Mouse (Mus musculus): ENCODE measurements around the gene Prdx2. TPM values are rescaled to one million over a fixed set of nuclear protein-coding genes. Genes with fewer than 3 reads are reported as not detected.

Prdx2 gene
- total and polyA plus RNA-seq, 3 experiments = 464 to 662 (median 591) TPM

DNA sequence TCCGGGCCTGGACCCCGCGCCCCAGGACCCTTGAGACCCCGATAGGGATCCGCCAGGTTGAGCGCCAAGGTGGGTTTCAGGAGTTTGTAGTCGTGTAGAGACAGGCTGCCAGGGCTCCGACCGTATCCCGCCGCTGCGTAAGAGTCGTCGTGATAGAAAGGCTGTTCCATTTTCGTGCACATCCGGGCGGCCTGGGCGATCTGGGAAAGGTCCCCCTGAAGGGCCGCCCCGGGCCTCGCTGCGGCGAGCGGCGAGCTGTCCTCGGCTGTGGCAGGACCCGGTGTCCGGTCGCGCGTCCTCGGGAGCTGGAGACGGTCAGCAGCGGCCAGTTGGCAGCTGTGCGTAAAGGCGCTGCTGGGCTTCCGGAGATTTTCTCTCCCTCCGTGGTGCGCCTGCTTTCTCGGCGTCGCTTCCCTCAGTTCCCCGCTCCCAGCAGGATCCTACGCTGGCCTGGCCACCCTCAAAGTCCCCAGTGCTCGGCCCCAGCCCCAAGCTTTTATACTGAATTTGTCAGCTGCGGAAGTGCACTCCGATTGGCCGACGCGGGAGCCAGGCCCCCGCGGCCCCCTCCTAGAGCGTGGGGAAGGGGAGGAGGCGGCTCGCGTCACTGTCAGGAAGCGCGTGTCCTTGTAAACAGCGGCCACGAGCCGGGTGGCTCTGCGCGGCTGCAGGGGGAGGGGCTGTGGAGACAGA lies 9.0 kb downstream of the Prdx2 start, which contains the start of gene Junb:
Junb (minus strand) TSS at position 471 of the 693 bp plus-strand sequence.
- Histone ChIP-seq H3K79me2 (replicated peaks; ENCODE audit: control insufficient read depth, insufficient read depth, low read length) (no peaks in the 10 kb centered on the region), H3K27me3 (ENCODE audit: control insufficient read depth, insufficient read depth, low read length) (no peaks in the 10 kb centered on the region), H3K9ac (ENCODE audit: low read depth, low read length) (peak within 1 kb of the TSS; percentile 91), H3K4me3 (peak within 1 kb of the TSS; percentile 56), H3K27ac (peak within 1 kb of the TSS; percentile 99), H3K4me1 (ENCODE audit: control insufficient read depth, insufficient read depth, low read length) (peaks cover 17% of the 10 kb centered on the region), H3K36me3 (ENCODE audit: control insufficient read depth, insufficient read depth, low read length) (no peaks in the 10 kb centered on the region; the same call in 1 of the 2 replicates)
- WGBS = under 1% methylated on average over 63 of the region's 63 CpGs
- intact Hi-C loops (cut with DNase I) = loop anchor here (10.0 kb wide), 1 partner anchor 46 kb away; the partner anchor contains the start of genes Asna1 and Trir
- peak; percentile 98 for DNase-seq
- TF ChIP-seq CTCF (IDR thresholded peaks at IDR 0.05) (no peak), POLR2A (IDR thresholded peaks at IDR 0.05; ENCODE audit: insufficient read depth, low read depth, low read length) (peak; percentile 100), EP300 (IDR thresholded peaks at IDR 0.05; ENCODE audit: insufficient read depth, low read depth, low read length) (peak; percentile 78; the same call in 1 of the 2 replicates)

DNA sequence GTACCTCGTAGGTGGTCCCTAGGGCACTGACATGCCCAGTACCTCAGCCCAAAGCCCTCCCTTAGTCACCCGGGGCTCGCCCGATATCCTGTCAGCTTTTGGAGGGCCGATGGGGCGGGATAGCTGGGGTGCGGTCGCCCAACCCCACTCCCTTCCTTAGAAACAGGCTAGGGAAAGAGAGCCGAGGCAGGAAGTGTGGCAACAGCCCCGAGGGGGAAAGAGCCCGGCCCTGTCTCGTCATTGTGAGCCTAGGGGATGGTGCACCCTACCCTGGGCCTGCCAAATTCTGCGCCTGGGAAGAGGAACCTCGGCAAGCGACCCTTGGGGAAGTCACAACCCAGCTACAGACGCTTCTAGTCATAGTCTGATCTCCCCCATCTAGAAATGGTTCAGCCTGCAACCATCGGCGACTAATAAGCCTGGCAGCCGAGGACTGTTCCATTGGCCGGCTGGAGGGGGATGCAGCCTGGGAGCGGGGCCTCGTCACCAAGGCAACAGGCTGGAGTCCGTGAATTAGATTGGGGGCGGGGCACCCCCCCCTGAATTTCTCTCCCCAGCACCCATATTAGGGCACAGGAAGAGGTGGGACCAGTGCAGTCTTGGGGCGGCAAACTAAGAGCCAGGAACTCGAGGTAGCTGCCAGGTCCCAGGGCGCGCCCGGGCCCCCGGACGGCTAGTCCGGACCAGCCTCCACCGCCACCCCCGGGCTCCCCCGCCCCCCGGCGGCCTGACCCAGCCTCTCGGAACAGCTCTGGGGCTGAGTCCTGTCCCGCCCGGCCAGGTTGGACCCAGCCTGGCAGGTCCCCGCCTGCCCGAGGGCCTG lies 10.4 kb downstream of the Prdx2 start:
- intact Hi-C loops (cut with DNase I) = loop anchor here (10.0 kb wide), 1 partner anchor 45 kb away; the partner anchor contains the start of genes Asna1 and Trir
- Histone ChIP-seq H3K27me3 (ENCODE audit: control insufficient read depth, insufficient read depth, low read length) (no peaks in the 10 kb centered on the region), H3K4me3 (peak overlapping the region; percentile 31), H3K9ac (ENCODE audit: low read depth, low read length) (peak overlapping the region; percentile 81), H3K36me3 (ENCODE audit: control insufficient read depth, insufficient read depth, low read length) (no peaks in the 10 kb centered on the region), H3K27ac (peak overlapping the region; percentile 99), H3K4me1 (ENCODE audit: control insufficient read depth, insufficient read depth, low read length) (peaks cover 19% of the 10 kb centered on the region), H3K79me2 (replicated peaks; ENCODE audit: control insufficient read depth, insufficient read depth, low read length) (no peaks in the 10 kb centered on the region)
- no peak for TF ChIP-seq EP300 (IDR thresholded peaks at IDR 0.05; ENCODE audit: insufficient read depth, low read depth, low read length)
- TF ChIP-seq CTCF (IDR thresholded peaks at IDR 0.05) = no peak
- TF ChIP-seq POLR2A (IDR thresholded peaks at IDR 0.05; ENCODE audit: insufficient read depth, low read depth, low read length) = peak; percentile 59
- 4% methylated on average over 36 of the region's 42 CpGs for WGBS
- peak; percentile 93 to 95 for DNase-seq

DNA sequence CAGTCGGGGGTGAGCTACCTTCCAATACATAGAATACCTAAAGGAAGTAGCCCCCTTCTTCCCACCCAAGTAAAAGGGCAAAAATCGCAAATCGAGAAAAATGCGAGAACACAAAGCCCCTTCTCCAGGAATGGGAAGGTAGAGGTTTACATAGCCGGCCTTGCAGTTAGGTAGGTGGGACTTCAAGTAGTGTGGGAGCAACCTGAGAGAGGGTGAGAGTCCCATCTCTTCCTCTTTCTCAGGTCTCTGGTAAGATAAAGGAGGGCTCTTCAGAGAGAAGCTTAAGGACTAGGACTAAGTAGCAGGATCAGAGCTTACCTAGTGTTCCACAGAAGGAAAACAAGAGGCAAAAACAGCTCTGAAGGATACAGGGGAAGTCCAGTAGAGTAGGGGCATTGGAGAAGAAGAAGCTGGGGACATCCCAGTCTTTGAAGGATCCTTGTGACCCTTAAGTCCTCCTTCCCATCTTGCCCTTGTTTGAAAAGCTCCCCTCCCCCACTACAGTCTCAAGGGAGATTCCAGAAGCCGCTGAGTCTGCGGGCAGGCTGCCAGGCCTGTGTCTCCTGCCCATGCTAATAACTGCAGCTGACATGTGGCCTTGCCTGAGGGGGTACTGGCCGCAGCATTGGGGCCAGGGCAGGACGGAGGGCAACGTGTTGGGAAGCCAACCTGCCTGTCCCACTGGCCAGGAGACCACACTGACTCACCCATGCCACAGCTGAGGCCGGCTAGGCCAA lies 11.4 kb downstream of the Prdx2 start:
- Histone ChIP-seq H3K79me2 (replicated peaks; ENCODE audit: control insufficient read depth, insufficient read depth, low read length) (no peaks in the 10 kb centered on the region), H3K4me1 (ENCODE audit: control insufficient read depth, insufficient read depth, low read length) (peaks cover 18% of the 10 kb centered on the region), H3K9ac (ENCODE audit: low read depth, low read length) (peak overlapping the region; percentile 17; the same call in 1 of the 2 replicates), H3K36me3 (ENCODE audit: control insufficient read depth, insufficient read depth, low read length) (no peaks in the 10 kb centered on the region), H3K4me3 (peak overlapping the region; percentile 31; the same call in 1 of the 2 replicates), H3K27ac (peak overlapping the region; percentile 99), H3K27me3 (ENCODE audit: control insufficient read depth, insufficient read depth, low read length) (no peaks in the 10 kb centered on the region)
- intact Hi-C loops (cut with DNase I) = no loop called here
- peak; percentile 79 to 85 for DNase-seq
- TF ChIP-seq CTCF (IDR thresholded peaks at IDR 0.05) = no peak
- 0 out of 2 replicates have a peak, but pooled peaks have one; percentile 46 for TF ChIP-seq EP300 (IDR thresholded peaks at IDR 0.05; ENCODE audit: insufficient read depth, low read depth, low read length)
- TF ChIP-seq POLR2A (IDR thresholded peaks at IDR 0.05; ENCODE audit: insufficient read depth, low read depth, low read length) = 0 out of 2 replicates have a peak, but pooled peaks have one; percentile 21
- 26% methylated on average over 11 of the region's 11 CpGs for WGBS

DNA sequence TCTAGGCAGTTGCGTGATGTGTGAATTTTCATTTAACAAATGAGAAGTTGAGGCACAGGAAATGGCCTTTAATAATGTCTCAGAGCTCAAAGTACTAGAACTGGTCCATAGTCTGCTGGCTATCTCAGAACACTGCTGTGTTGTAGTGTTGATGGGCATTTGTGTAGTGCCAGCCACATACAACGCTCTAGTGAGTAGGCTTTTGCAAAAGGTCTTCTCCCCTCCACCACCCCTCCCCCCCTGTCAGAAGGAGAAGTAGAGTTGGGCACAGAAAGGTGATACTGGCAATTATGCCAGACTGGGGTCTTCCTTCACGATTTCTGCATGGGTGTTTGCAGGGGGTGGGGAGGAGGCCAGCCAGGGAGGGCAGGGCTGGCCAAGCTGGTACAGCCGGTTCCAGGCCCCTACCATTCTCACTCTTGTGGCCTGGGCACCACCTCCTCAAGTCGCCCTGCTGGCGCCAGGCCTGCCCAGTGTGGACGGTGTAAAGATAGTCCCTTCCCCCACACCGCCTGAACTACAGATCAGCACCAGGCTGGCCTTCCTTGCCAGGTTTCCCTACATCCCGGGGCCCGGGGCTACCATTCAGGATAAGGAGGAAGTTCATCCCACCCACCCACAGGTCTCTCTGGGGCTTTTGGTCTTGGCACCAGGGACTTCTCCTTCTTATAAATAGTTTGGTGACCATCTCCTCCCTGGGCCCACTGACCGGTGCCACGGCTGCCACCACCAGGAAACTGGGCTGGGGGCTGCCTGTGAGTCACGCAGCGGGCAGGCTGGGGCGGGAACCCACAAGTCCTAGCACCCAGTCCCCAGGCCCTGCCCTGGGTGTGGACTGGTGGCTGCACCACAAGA lies 12.5 kb downstream of the Prdx2 start:
- no peak for DNase-seq
- H3K36me3 ChIP-seq (ENCODE audit: control insufficient read depth, insufficient read depth, low read length) = no peaks in the 10 kb centered on the region
- no peak overlapping the region for H3K4me3 ChIP-seq
- intact Hi-C loops (cut with DNase I) = no loop called here
- TF ChIP-seq CTCF (IDR thresholded peaks at IDR 0.05) = no peak
- TF ChIP-seq POLR2A (IDR thresholded peaks at IDR 0.05; ENCODE audit: insufficient read depth, low read depth, low read length) = no peak
- TF ChIP-seq EP300 (IDR thresholded peaks at IDR 0.05; ENCODE audit: insufficient read depth, low read depth, low read length) = no peak
- no peaks in the 10 kb centered on the region for H3K27me3 ChIP-seq (ENCODE audit: control insufficient read depth, insufficient read depth, low read length)
- peaks cover 19% of the 10 kb centered on the region for H3K4me1 ChIP-seq (ENCODE audit: control insufficient read depth, insufficient read depth, low read length)
- no peaks in the 10 kb centered on the region for H3K79me2 ChIP-seq (replicated peaks; ENCODE audit: control insufficient read depth, insufficient read depth, low read length)
- 65% methylated on average over 15 of the region's 15 CpGs for WGBS
- H3K27ac ChIP-seq = no peak overlapping the region; the same call in 1 of the 2 replicates
- no peak overlapping the region for H3K9ac ChIP-seq (ENCODE audit: low read depth, low read length)
